Mouse (Mus musculus): ENCODE data around the gene Mtmr6.

- TF ChIP-seq POLR2A (IDR thresholded peaks at IDR 0.05; ENCODE audit: insufficient read length, low read depth) (no peak), REST (IDR thresholded peaks at IDR 0.05; ENCODE audit: insufficient read depth, insufficient read length) (no peak), SRF (IDR thresholded peaks at IDR 0.05; ENCODE audit: control insufficient read depth, insufficient read length, low read depth) (no peak), MYOG (IDR thresholded peaks at IDR 0.05; ENCODE audit: control insufficient read depth in 1 of 3, insufficient read depth in 1 of 3, insufficient read length in 2 of 3, low read depth in 2 of 3) (no peak), POLR2AphosphoS2 (IDR thresholded peaks at IDR 0.05; ENCODE audit: insufficient read length, low read depth) (no peak), TCF12 (IDR thresholded peaks at IDR 0.05; ENCODE audit: insufficient read depth, poor library complexity, severe bottlenecking) (no peak), MYOD1 (IDR thresholded peaks at IDR 0.05; ENCODE audit: control insufficient read depth in 1 of 3, insufficient read length in 2 of 3, low read depth in 2 of 3) (no peak), E2F4 (IDR thresholded peaks at IDR 0.05; ENCODE audit: insufficient read depth) (no peak), USF1 (IDR thresholded peaks at IDR 0.05; ENCODE audit: low read depth) (no peak)
These were observed 35.4 kb downstream of the Mtmr6 start for GRCm38 (mm10) chr14:60300224-60300991.
